Mouse (Mus musculus) embryonic facial prominence, embryonic 10.5 days (tissue): ENCODE results near the gene Nhp2. TPM values are rescaled to one million over a fixed set of nuclear protein-coding genes. Genes with fewer than 3 reads are reported as not detected.

Experiments used
- DNase-seq: peaks from one replicate; pipeline ENCODE4 v3.0.0-alpha.2; 2017; ENCODE audit warnings: low spot score
- H3K27ac ChIP-seq: fragments of 300-500 bp; sonication (generic); replicated peaks from 2 replicates; pipeline ENCODE4 v1.5.1; 2016; ENCODE audit warnings: mild to moderate bottlenecking
- H3K27me3 ChIP-seq: fragments of 300-500 bp; sonication (generic); replicated peaks from 2 replicates; pipeline ENCODE4 v1.6.1; 2016; ENCODE audit warnings: low read depth, mild to moderate bottlenecking; ENCODE audit not compliant: poor library complexity, severe bottlenecking
- H3K36me3 ChIP-seq: fragments of 300-500 bp; sonication (generic); replicated peaks from 2 replicates; pipeline ENCODE4 v1.6.1; 2016; ENCODE audit warnings: mild to moderate bottlenecking, moderate library complexity
- H3K4me1 ChIP-seq: fragments of 300-500 bp; sonication (generic); 2 replicates; pipeline ENCODE4 v1.6.1; 2016
- H3K4me3 ChIP-seq: fragments of 300-500 bp; sonication (generic); 2 replicates; pipeline ENCODE4 v1.5.1; 2016; ENCODE audit warnings: mild to moderate bottlenecking, moderate library complexity
- H3K9me3 ChIP-seq: fragments of 300-500 bp; sonication (generic); 2 replicates; pipeline ENCODE4 v1.6.1; 2016; ENCODE audit warnings: mild to moderate bottlenecking
- WGBS: fragments of 180-500 bp; shearing (Covaris S2); methylation state at CpG from one replicate; pipeline ENCODE4 v1.1.7; 2016; 5-methylcytosine and 5-hydroxymethylcytosine counted together
- polyA plus RNA-seq: library from polyadenylated mRNA; unstranded; fragments of >200 nt; fragmentation: Nextera tagmentation; extraction: Ambion mirVana; gene quantifications from 2 replicates; pipeline ENCODE4 v1.2.1, GENCODE M21; 2016

Nhp2 gene
- polyA plus RNA-seq, 1 experiment from 2014 or later: 260 TPM

- Histone ChIP-seq H3K4me1 (peaks cover 45% of the 10 kb centered on the region), H3K9me3 (no peaks in the 10 kb centered on the region), H3K27ac (peak overlapping the region; percentile 2; the same call in 1 of the 2 replicates), H3K27me3 (peaks cover 13% of the 10 kb centered on the region; the same call in 1 of the 2 replicates), H3K36me3 (peaks cover 46% of the 10 kb centered on the region), H3K4me3 (no peak overlapping the region)
- WGBS: 48% methylated on average over 15 of the region's 15 CpGs
- peak; percentile 28 for DNase-seq
Measured at GRCm38 (mm10) chr11:51643761-51644160, 24.2 kb downstream of the Nhp2 start.

GRCm38 (mm10) chr11:51644217-51644616 lies 24.7 kb downstream of the Nhp2 start:
- Histone ChIP-seq H3K4me3 (no peak overlapping the region), H3K9me3 (no peaks in the 10 kb centered on the region), H3K27me3 (peaks cover 17% of the 10 kb centered on the region), H3K27ac (no peak overlapping the region; the same call in 1 of the 2 replicates), H3K36me3 (peaks cover 46% of the 10 kb centered on the region), H3K4me1 (peaks cover 50% of the 10 kb centered on the region)
- 78% methylated on average over 16 of the region's 16 CpGs for WGBS
- no peak for DNase-seq

- peaks cover 27% of the 10 kb centered on the region for H3K27me3 ChIP-seq
- H3K4me3 ChIP-seq: no peak overlapping the region
- 88% methylated on average over 13 of the region's 13 CpGs for WGBS
- peaks cover 61% of the 10 kb centered on the region for H3K4me1 ChIP-seq
- DNase-seq: no peak
- H3K36me3 ChIP-seq: peaks cover 46% of the 10 kb centered on the region
- no peaks in the 10 kb centered on the region for H3K9me3 ChIP-seq
- 0 out of 2 replicates have a peak overlapping the region, but pooled peaks have one; percentile 20 for H3K27ac ChIP-seq
Measured at GRCm38 (mm10) chr11:51645293-51645692, 25.8 kb downstream of the Nhp2 start.

GRCm38 (mm10) chr11:51646245-51646644 lies 26.7 kb downstream of the Nhp2 start:
- Histone ChIP-seq H3K27ac (peak overlapping the region; percentile 24; the same call in 1 of the 2 replicates), H3K4me3 (no peak overlapping the region), H3K4me1 (peaks cover 70% of the 10 kb centered on the region), H3K27me3 (peaks cover 36% of the 10 kb centered on the region), H3K36me3 (peaks cover 46% of the 10 kb centered on the region), H3K9me3 (no peaks in the 10 kb centered on the region)
- DNase-seq: no peak
- 74% methylated on average over 7 of the region's 7 CpGs for WGBS

GRCm38 (mm10) chr11:51646751-51647667 lies 27.5 kb downstream of the Nhp2 start:
- H3K4me1 ChIP-seq: peaks cover 70% of the 10 kb centered on the region
- no peaks in the 10 kb centered on the region for H3K9me3 ChIP-seq

GRCm38 (mm10) chr11:51648566-51648965 lies 29.0 kb downstream of the Nhp2 start:
- peaks cover 67% of the 10 kb centered on the region for H3K4me1 ChIP-seq
- DNase-seq: peak; percentile 74
- H3K9me3 ChIP-seq: no peaks in the 10 kb centered on the region
- peak overlapping the region; percentile 76 for H3K4me3 ChIP-seq
- H3K27me3 ChIP-seq: peaks cover 48% of the 10 kb centered on the region
- H3K36me3 ChIP-seq: peaks cover 25% of the 10 kb centered on the region
- WGBS: 18% methylated on average over 3 of the region's 3 CpGs
- peak overlapping the region; percentile 84 for H3K27ac ChIP-seq

More at GRCm38 (mm10) chr11:51646751-51647667, 27.5 kb downstream of the Nhp2 start:
- Histone ChIP-seq H3K27me3 (peaks cover 44% of the 10 kb centered on the region), H3K4me3 (peak overlapping the region; percentile 18; the same call in 1 of the 2 replicates), H3K36me3 (peaks cover 40% of the 10 kb centered on the region), H3K27ac (peak overlapping the region; percentile 75)
- DNase-seq: peak; percentile 36
- WGBS: 74% methylated on average over 15 of the region's 15 CpGs

- Histone ChIP-seq H3K4me1 (peaks cover 59% of the 10 kb centered on the region), H3K27ac (peak overlapping the region; percentile 84)
- WGBS: 27% methylated on average over 11 of the region's 11 CpGs
Measured at GRCm38 (mm10) chr11:51649111-51649888, 29.8 kb downstream of the Nhp2 start.

GRCm38 (mm10) chr11:51649889-51650199 lies 30.3 kb downstream of the Nhp2 start:
- H3K27ac ChIP-seq: peak overlapping the region; percentile 84
- peak overlapping the region; percentile 76 for H3K4me3 ChIP-seq
- peaks cover 40% of the 10 kb centered on the region for H3K27me3 ChIP-seq
- H3K4me1 ChIP-seq: peaks cover 59% of the 10 kb centered on the region
- peak; percentile 36 for DNase-seq
- WGBS: 3% methylated on average over 7 of the region's 7 CpGs
- H3K9me3 ChIP-seq: no peaks in the 10 kb centered on the region
- H3K36me3 ChIP-seq: peaks cover 12% of the 10 kb centered on the region

More at GRCm38 (mm10) chr11:51649111-51649888, 29.8 kb downstream of the Nhp2 start:
- H3K4me3 ChIP-seq: peak overlapping the region; percentile 76
- peak; percentile 21 for DNase-seq
- H3K9me3 ChIP-seq: no peaks in the 10 kb centered on the region
- peaks cover 17% of the 10 kb centered on the region for H3K36me3 ChIP-seq
- peaks cover 45% of the 10 kb centered on the region for H3K27me3 ChIP-seq

- Histone ChIP-seq H3K27ac (peak overlapping the region; percentile 84), H3K36me3 (peaks cover 8% of the 10 kb centered on the region), H3K4me1 (peaks cover 58% of the 10 kb centered on the region), H3K27me3 (peaks cover 40% of the 10 kb centered on the region), H3K9me3 (no peaks in the 10 kb centered on the region), H3K4me3 (peak overlapping the region; percentile 76)
- under 1% methylated on average over 30 of the region's 30 CpGs for WGBS
- DNase-seq: no peak
Measured at GRCm38 (mm10) chr11:51650261-51650660, 30.7 kb downstream of the Nhp2 start.

- peaks cover 1% of the 10 kb centered on the region; the same call in 1 of the 2 replicates for H3K36me3 ChIP-seq
- peaks cover 40% of the 10 kb centered on the region for H3K27me3 ChIP-seq
- peak within 1 kb of the TSS; percentile 84 for H3K27ac ChIP-seq
- H3K4me3 ChIP-seq: peak within 1 kb of the TSS; percentile 76
- H3K4me1 ChIP-seq: peaks cover 53% of the 10 kb centered on the region
- H3K9me3 ChIP-seq: no peaks in the 10 kb centered on the region
- WGBS: under 1% methylated on average over 70 of the region's 70 CpGs
- peak; percentile 82 for DNase-seq
Measured at GRCm38 (mm10) chr11:51650691-51651515, 31.4 kb downstream of the Nhp2 start, which contains the start of the genes N4bp3 and D930048N14Rik. N4bp3 (minus strand) TSS chr11:51650842. D930048N14Rik (plus strand) TSS chr11:51650954.

GRCm38 (mm10) chr11:51652889-51653418 lies 33.4 kb downstream of the Nhp2 start:
- WGBS: 89% methylated on average over 4 of the region's 4 CpGs

More at GRCm38 (mm10) chr11:51652889-51653418, 33.4 kb downstream of the Nhp2 start:
- Histone ChIP-seq H3K9me3 (no peaks in the 10 kb centered on the region), H3K36me3 (no peaks in the 10 kb centered on the region), H3K4me1 (peaks cover 40% of the 10 kb centered on the region), H3K27me3 (peaks cover 40% of the 10 kb centered on the region), H3K27ac (no peak overlapping the region), H3K4me3 (no peak overlapping the region)
- DNase-seq: no peak
